Mouse (Mus musculus): ENCODE results near the gene Tmem30c.
"Not testable (repeated sequence)": the region's sequence is repeated elsewhere in the genome, so short reads cannot be mapped to it uniquely, and the experiment has no call there.

Gene Tmem30c

DNA sequence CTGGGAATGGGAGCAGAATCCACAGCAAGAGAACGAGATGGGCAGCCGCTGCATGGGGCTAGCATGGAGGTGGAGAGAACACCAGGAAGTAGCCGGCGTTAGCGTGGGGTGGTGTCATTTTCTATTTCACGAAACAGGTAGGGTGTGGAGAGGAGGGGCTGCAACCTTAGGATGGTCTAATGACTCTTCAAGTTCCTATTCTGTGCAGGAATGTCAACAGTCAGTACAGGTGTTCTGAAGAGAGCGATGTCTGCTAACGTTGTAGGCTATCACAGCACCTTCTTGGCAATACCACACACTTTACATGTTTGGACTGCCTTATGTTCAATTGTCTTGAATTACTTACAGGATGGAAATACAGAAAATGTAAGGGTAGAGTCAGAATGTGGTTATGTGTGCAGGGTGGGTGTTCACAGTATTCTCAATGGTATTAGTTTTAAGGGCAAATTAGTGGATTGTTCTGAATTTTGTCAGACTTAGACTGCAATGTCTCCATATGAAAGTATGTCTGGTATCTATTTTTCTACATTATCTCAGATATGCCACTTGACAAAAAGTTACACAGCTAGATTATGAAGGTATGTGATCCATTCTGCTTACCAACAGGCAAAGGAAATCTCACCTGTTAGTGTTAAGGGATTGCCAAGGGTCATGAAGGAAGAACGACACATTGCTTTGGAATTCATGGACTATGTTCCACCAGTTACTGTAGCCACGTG is 2.7 kb upstream of the Tmem30c start:
- DNase-seq: no peak

DNA sequence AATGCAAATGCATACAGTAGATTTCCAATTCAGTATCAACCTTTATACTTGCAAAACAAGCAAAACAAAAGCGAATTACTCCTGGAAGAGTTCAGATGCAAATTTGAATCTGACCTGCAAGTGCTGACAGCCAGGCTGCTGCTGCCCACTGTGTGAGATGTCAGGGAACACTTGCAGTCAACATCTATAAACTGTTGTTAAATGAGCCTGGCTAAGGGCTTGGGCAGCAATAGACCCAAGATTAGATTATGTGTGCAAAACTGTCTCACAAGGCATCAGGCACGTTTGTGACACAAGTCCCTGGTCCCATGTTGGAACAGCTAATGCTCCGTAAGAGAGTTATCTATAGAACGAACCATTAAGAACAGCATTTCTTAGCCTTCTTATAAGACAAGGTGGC is 369 bp downstream of the Tmem30c start:
- no peak for DNase-seq

DNA sequence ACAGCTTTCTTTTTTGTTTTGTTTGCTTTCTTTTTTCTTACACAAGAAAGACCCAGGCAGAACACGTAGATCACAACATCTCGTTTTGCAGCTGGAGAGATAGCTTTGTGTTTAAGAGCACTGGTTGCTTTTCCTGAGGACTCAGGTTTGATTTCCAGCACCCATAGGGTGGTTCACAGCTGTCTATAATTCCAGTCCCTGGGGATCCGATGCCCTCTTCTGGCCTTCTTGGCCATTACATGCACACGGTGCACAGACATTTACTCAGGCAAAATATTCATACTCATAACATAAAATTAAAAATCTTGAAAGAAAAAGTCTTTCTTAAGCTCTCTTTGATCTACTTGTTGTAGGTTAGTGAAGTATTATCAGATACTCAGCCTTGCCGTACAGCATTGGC is 969 bp downstream of the Tmem30c start:
- DNase-seq: no peak

DNA sequence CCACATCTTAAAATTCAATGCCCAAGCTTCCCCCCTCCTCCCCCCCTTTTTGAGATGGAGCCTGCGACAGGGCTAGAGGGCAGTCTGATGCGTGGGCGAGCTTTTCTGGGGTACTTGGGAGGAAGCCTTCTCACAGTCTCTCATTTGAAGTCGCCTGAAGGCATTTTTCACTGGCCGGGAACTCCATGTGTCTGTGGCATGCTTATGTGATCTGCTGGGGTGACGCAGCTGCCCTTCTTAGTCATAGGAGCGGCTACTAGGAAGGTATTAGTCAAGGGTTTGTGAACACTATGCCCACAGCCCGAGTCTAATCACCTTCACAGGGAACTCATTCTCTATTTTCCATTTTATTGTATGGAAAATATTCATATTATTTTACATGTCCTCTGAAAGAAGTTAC is 11.2 kb downstream of the Tmem30c start:
- no peak for DNase-seq

DNA sequence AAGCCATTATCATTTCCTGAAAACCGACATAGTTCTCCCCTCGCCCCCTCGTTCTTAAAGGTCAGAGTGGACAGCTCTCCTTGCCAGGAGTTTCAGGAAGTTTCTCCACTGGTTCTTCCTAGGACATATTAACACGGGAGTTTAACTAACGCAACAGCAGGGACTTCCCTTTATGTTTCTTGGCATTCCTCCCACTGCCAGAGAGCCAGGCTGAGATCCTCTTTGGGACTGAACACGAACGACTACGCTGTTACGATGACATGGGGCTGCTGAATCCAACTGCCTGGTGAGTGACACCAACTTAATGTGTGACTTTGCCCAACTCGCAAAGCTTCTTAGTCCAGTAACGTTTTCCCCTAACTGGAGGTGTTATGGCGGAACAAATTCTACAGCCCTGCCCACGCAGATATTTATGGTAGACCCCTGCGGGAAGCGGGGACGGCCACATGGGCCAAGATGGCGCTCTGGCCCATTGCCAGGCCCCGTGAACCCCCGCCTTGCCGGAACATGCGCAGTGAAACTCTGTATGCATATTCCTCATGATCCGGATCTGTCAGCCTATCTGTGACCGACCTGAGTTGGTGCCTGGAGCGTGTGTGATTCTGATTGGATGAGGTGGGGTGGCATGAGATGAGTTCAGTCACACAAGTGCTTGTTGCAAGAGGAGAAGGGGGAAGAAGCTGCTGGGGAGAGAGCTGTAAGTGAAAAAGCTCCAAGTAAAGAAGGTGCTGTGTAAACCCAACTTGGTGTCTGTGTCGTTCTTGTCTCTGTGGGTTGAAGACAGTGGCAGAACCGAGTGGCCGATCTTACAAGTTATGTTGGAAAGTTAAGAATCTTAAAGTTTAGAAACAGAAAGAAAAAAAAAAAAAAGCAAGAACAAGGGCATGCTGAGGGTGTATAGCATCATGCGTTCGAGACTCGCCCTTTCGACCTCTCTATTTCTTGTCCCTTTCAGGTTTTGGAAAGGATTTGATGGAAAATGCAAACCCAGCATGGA is 12.1 kb downstream of the Tmem30c start:
- peak in 1 of 2 experiments; percentile 46 for DNase-seq

DNA sequence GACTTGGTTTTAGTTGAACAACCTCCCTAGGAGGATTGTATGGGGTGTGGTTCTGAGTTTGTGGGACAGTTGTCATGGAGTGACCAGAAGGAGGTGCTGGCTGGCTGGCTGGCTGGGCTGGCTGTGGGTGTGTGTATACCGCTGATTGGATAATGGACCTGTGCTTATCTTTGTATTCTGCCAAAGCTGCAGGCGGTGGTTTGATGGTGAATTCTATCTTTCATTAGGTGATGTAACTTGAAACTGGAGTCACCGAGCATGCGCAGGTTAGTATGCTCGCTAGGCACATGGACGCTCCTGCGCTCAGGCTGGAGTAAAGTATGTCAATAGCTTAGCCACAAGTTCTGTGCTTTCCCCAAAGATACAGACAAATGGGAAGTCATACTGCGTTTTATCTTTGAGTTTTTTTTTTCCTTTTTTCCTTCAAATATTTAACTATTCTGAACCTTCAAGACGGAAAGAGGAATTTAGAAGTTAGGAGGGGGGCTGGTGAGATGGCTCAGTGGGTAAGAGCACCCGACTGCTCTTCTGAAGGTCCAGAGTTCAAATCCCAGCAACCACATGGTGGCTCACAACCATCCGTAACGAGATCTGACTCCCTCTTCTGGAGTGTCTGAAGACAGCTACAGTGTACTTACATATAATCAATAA is 13.6 kb downstream of the Tmem30c start:
- DNase-seq: no peak

DNA sequence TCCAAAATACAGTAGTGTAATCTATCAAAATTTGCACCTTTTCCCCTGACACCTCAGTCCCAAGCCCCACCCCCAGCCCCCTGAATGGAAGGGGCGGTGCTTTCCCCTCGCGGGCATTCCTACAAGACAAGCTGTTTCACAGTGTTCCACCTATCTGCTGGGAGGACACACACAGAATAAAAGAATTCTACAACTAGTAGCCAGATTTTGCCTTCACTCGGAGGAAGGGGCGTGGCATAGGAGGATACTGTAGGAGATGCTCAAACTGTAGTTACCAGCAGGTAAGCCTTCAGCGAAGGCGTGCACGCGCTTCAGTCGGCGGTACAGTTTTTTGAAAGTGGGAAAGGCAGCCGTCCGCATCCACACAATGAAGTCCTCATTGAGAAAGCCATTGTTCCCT is 22.9 kb downstream of the Tmem30c start:
- no peak for DNase-seq

DNA sequence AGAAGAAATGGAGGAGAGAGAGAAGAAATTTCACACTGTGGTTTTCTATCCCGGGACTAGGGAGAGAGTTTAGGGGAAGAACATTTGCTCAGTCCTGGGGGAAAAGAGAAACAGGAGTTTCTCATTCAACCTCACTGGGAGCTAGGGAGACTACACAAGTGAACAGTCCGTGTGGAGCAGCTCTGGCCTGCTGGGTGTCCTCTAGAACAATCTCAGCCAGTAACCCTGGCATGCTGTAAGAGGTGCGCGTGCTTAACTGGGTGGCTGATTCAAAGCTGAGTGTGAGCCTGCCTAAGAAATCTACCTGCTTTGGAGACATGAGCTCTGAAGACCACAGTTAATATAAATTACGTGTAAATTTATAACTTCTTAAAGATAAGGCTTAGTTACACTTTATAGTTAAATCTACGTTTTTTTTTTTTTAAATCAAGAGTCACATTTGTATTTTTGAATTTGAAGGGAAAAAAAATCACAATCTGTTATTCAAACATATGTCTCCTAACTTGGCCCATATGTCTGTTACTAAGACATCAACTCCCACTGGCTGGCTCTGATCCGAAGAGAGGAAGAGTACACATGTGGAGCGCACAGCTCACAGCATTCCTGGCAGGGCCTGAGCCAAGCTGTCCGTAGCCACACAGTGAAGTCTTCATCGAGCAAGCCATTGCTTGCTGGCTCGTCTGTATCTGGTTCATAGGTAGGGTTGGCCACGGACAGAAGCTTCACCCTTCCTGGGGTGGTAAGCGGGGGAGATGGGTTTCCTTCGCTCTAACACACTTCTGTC is 24.4 kb downstream of the Tmem30c start:
- no peak for DNase-seq

DNA sequence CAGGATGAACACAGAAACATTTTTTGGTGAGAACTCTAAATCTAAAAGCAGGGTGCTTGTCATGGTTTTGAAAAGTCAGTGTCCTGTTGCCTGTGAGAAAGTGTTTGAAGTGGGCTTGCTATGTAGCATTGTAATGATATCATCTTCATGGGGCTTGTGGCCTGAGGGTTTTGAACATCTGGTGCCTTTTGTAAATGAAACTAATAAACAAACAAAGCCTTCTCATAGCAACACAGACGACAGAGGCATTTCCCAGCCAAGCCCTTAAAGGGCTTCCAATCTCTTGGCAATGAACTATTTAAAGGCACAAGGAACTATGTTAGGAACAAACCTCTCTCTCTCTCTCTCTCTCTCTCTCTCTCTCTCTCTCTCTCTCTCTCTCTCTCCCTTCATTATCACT is 25.6 kb downstream of the Tmem30c start:
- DNase-seq: peak in 1 of 2 experiments; percentile 27

DNA sequence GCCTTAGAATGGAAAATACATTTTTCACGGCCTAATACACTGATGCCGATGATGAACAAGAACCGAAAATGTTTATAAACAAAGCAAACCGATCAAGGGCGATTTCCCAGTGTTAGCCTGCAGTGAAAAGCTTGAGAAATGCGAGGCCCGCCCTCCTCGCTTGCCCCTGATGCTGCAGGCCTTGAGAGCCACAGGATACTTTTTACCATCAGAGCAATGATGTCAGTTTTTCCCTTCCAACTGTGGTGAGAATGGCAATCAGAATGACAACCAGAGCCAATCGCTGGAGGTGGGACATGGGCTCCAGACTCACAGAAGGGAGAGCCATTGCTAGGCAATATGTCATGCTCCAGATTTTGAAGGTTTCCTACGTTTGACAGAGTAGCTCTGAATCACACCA is 32.5 kb downstream of the Tmem30c start:
- DNase-seq: peak; percentile 26 to 63

DNA sequence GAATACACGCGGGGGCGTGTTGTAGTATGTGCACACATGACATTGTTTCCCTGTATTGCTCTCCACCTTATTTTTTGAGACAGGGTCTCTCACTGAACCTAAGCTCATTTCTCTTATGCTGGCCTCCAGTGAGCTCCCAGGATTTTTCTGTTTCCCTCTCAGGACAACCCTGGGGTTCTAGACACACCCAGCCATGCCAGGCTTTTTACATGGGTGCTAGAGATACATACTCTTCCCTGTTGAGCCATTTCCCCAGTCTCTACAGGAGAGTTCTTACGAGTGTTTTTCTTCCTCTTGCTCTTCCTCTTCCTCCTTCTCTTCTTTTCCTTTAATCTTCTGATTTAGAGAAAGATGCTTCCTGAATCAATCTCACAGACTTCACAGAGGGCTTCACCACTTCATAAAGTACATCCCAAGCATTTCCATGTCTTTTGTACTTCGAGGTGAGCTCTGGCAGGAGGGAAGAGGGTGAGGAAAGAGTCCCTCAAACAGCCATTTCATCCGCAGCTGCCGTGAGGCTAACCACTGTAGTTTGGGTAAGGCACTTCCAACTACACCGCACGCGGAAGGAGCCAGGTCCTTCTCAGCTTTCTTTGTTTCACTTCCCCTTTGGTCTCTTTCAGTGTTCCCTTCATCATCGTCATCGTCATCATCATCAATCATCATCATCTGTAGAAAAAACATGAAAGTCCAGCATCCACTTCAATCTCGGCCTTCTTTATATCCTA is 33.1 kb downstream of the Tmem30c start:
- DNase-seq: no peak

DNA sequence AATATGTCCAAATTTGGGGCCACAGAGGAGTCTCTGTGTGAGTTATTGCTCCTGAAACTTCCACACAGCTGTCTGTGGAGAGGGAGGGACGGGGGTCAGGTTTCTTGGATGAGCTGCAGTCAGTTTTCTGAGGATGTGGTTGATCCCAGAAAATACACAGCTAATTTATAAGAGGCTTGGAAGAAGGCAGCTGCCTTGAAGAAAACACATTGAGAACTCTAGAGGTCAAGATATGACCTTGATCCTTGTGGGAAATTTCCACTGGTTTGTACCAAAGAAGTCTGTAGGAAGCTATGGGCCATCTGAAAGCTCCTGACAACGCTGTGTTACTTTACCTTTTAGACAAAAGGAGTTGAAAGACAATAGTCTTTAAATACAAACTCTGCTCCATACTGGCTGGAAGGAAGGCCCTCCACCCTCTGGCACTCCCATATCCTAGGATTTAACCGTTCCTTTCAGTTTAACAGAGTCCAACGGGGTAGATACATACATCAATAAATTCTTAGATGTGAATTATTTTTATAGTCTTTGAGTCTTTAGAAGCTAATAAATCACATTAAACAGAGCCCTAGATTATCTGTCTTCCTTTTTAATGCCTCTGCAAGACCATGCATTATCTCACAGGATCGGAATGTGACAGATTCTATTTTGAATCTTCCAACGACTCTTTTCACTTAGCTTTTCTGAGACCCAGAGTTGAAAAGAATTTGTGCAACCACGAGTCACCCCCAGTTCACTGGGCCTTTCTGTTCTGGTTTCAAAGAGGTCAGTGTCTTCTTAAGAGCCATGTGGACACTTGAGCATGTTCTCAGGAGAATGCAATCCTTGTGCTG is 40.9 kb downstream of the Tmem30c start:
- peak in 1 of 2 experiments; percentile 52 for DNase-seq

DNA sequence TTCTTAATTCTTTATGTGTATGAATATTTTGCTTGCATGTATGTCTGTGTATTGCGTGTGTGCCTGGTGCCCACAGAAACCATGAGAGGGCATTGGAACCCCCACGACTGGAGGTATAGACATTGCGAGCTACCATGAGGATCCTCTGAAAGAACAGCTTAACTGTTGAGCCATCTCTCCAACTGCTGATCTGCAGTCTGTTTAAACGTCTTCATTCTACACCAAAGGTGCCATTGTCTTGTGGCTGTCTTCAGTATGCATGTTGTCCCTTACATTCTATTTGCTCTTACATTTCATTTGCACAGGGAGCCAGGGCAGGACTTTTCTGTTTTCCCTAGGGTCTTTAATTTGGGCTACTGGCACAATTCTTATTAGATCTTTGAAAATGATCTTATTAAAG is 41.7 kb downstream of the Tmem30c start:
- DNase-seq: no peak

DNA sequence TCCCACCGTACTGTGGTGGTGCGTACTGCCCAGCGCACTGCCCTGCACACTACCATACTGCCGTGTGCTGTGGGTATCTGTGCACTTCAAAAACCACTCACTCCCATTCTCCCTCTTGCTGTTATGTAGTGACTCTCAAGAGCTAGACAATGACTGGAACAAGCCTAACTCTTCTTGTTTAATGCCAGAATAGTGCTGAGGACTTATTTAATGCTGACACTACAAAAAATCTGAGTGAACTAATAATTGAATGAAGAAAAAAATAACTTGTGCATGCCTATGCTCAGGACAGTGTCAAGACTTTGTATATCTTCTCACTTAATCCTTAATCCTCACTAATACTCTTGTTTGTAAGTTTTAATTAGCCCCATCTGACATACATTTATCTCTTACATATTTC is 45.2 kb downstream of the Tmem30c start:
- no peak for DNase-seq

DNA sequence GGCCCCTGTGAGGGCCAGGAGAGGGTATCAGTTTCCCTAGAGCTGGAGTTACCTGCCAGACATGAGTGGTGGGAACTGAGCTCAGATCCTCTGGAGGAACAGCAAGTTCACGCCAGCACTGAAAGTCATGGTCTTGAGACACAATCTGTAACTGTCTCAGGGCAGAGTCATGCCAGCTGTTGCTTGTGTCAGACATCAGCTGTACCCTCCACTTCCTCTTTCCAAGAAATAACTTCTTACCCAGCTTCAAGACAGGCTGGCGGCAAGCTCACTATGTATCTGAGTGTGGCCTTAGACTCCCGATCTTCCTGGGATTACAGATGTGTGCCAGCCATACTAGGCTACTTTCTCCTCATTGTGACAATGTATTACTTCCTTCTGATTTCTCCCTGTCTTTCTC is 46.1 kb downstream of the Tmem30c start:
- DNase-seq: no peak

DNA sequence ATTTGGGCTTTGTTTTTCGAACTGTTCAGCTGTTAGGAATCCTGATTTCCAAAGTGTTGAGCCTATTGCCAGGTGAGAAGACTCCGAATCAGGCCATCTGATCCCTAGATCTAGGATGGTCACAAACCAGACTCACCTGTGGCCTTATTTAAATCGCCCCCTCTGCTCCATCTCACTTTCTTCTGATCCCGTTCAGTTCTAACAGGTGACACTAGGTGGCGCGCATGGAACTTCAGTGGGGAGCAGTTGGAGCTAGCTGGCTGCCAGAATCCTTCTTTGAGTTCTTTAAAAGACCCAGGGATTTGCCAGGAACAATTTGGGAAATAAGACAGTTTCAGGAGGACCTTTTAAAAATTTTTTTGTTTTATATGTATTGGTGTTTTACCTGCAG is 48.8 kb downstream of the Tmem30c start:
- peak; percentile 72 to 87 for DNase-seq

DNA sequence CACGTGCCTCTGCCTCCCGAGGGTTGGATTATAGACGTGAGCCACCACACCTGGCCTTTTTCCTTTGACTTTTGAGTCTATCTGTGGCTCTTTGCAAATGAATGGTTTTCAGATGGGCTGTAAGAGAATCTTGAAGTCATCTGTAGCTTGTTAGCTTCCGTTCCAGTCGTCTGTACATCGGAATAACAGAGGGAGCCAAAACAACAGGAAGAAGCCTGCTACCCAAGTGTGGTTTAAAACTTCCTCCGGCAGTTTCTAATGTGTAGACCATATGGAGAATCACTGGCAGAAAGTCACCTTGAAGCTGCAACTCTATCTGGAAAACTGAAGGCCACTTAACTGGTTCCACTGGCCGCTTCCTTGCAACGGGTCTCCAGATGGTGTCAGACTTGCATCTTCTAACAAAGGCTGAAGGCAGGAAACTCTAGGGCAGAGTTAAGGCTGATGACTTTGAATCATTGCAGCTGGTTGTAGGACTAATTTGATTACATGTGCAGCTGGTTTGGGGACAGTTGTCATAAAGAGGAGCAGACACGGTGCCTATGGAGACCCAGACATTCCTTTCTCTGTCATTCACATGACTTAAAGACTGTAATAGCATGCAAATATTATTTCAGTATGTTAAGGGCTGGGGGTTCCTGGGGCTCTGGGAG is 49.3 kb downstream of the Tmem30c start:
- DNase-seq: peak; percentile 31 to 54

DNA sequence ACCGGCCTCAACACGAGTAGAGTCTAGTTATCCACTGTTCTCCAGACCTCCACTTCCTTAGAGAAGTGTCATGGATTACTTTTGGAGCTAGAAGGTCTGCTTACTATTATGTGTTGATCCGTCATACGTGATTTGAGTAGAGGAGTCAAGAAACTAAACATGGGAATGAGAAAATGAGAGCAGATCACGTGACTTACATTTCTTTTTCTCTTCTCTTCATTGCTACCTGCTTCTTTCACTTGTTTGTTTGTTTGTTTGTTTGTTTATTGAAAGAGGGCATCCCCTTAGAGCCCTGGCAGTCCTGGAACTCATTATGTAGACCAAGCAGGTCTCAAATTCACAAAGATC is 49.8 kb downstream of the Tmem30c start:
- no peak for DNase-seq

DNA sequence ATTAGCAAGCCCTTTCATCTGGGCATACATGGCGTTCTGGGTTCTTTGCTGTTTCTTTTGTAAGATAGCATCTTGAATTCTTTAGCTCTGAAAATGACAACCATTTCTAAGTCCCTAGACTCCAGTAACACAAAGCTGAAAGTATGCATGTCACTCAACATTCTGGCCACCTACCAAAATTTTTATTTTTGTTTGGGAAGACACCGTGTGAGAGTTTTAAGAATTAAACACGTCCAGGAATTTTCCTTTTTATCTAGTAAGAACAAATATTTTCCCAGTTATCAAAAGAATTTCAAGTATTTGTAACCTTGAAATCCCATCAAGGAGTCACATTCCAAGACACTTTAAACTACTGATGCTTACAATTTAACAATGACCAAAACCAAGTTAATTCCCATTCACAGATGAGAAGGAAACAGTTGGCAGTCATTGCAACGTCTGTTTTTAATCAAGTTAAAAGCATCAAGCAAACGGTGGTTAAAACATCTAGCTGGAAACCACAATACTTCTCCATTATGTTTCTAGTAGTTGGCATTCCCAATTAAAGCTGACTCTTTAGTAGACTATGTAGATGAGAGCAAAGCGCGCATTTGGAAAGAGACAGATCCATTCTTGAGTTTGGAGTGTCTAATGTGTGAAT is 56.7 kb downstream of the Tmem30c start:
- DNase-seq: no peak

DNA sequence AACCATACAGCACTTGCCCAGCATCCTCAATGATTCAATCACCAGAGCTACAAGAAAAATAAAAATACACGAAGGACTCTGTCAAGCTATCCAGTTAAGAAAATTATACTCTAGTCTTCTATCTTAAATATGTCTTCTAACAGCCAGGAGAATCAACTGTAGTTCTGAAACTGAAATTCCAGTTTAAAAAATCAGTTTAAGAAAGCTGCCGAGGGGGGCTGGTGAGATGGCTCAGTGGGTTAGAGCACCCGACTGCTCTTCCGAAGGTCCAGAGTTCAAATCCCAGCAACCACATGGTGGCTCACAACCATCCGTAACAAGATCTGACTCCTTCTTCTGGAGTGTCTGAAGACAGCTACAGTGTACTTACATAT is 60.7 kb downstream of the Tmem30c start:
- not testable (repeated sequence) for DNase-seq

Measured in lung, postnatal 4 days (tissue).